Mouse (Mus musculus): Measurements from ENCODE around the gene 2010005H15Rik.
"Not testable (repeated sequence)": the region's sequence is repeated elsewhere in the genome, so short reads cannot be mapped to it uniquely, and the experiment has no call there.

DNA sequence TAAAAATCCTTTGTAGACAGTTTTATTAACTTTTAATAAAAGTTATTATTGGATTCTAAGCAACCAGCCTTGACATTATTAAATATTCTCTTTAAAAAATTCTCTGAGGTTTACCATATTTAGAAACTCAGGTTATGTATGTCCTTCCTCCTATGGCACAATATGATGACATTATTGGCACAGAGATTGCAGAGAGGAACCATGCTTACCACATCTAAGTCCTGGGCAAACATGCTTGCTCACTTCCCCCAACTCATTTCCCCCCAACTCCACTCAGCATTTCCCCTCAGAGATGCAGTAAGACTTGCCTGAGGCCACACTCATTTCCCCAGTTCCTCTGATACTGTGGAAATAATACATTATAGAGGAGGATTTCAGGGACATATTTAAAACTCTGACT, 39.3 kb downstream of the 2010005H15Rik start:
- not testable (repeated sequence) for TF ChIP-seq CTCF (IDR thresholded peaks at IDR 0.05; ENCODE audit: low read depth)
- TF ChIP-seq EP300 (IDR thresholded peaks at IDR 0.05; ENCODE audit: low read depth) = peak; percentile 49; the same call in 1 of the 2 replicates
